Comparison of ENCODE assay signal across 11 mouse cellular contexts in the genomic region with DNA sequence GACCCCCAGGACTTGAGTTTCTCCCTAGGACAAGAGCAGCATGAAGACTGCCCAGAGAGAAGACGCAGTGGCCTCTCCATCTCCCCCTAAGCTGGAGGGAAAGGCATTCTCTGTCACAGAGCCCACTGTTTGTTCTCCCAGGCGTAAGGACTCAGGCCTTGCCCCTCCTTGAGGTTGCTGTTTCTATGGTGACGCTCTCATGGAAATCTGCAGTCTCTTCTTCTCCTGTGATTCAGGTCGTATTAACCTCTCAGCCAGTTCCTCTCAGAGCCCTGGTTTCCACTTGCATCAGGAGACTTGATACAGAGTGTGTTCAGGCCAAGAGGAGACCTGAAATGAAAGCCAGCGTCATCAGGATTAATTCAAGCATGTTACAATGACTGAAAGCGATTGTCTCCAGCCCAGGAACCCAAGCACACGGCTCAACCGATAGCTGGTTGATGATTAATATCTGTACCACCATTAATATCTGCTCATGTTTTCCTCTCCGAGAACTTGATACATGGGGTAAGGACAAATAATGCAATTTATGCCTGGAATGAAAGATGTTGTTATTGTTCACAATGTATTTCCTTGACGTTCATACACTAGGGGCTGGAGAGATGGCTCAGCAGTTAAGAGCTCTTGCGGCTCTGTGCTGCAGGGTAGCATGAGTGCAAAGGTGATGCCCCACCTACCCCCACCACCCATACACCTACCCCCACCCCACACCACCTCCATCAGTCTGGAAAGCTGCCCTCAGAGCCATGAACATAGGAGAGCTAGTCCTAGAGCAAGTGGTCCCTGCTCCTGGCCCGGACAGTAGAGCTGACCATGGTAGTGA. TPM values are rescaled to one million over a fixed set of nuclear protein-coding genes. Genes with fewer than 3 reads are reported as not detected.
A peak's percentile ranks its signal among the peaks of the same experiment; 100 is the strongest.
DNase-seq lines count a peak whose midpoint lies in the region; ATAC-seq and TF ChIP-seq lines count a peak whose summit lies in the region.
"Had no signal": no experiment of that assay in that cellular context is flagged by ENCODE, and none has a peak within 500 bp of the region (broad histone marks: within the 10 kb centered on the region; RNA-seq: fewer than 3 reads in every experiment).

No protein-coding gene starts in this region.

- DNase-seq in cerebellum, postnatal 14 days = peak; percentile 59 to 61
- DNase-seq in cerebellum, adult 11 months = no peak
- no peak for DNase-seq in testis, postnatal 14 days (ENCODE audit: low spot score)
- DNase-seq in thymus, adult 2 months = no peak
- DNase-seq in left cerebral cortex, postnatal 10 days (ENCODE audit: extremely low spot score in 1 of 2, low spot score in 2 of 2) = no peak
- DNase-seq in kidney, postnatal 10 days = no peak
- DNase-seq: gastrocnemius, postnatal 36 days had no signal

- no peak overlapping the region for H3K4me3 ChIP-seq in testis, adult 2 months (ENCODE audit: control insufficient read depth, low read depth, low read length)
- H3K4me3 ChIP-seq in midbrain, embryonic 13.5 days (replicated peaks) = no peak overlapping the region
- H3K4me3 ChIP-seq in thymus, adult 2 months (ENCODE audit: control insufficient read depth, insufficient read depth, low read length) = no peak overlapping the region
- H3K4me3 ChIP-seq: intestine, embryonic 15.5 days; megakaryocyte, embryonic 14.5 days had no signal

- H3K27me3 ChIP-seq in testis, adult 2 months (ENCODE audit: control insufficient read depth, insufficient read depth, low read length) = no peaks in the 10 kb centered on the region
- no peaks in the 10 kb centered on the region for H3K27me3 ChIP-seq in midbrain, embryonic 13.5 days
- no peaks in the 10 kb centered on the region for H3K27me3 ChIP-seq in thymus, adult 2 months (ENCODE audit: control insufficient read depth, insufficient read depth, low read length)
- H3K27me3 ChIP-seq: intestine, embryonic 15.5 days had no signal

- no peaks in the 10 kb centered on the region for H3K9me3 ChIP-seq in midbrain, embryonic 13.5 days
- H3K9me3 ChIP-seq: intestine, embryonic 15.5 days had no signal

- H3K9ac ChIP-seq in midbrain, embryonic 13.5 days (replicated peaks) = 0 out of 2 replicates have a peak overlapping the region, but pooled peaks have one; percentile 44
- H3K9ac ChIP-seq: intestine, embryonic 15.5 days had no signal

- 38% methylated on average over 12 of the region's 12 CpGs for WGBS in midbrain, embryonic 13.5 days
- 88% methylated on average over 12 of the region's 12 CpGs for WGBS in thymus, adult 2 months

- H3K36me3 ChIP-seq in testis, adult 2 months (ENCODE audit: control insufficient read depth, insufficient read depth, low read length) = no peaks in the 10 kb centered on the region
- no peaks in the 10 kb centered on the region for H3K36me3 ChIP-seq in midbrain, embryonic 13.5 days
- no peaks in the 10 kb centered on the region for H3K36me3 ChIP-seq in thymus, adult 2 months (ENCODE audit: control insufficient read depth, insufficient read depth, low read length)
- H3K36me3 ChIP-seq: intestine, embryonic 15.5 days had no signal

- intact Hi-C loops in left cerebral cortex, postnatal 10 days (cut with DNase I) = no loop called here

- TF ChIP-seq CTCF in testis, adult 2 months (IDR thresholded peaks at IDR 0.05; ENCODE audit: control insufficient read depth, insufficient read depth, insufficient replicate concordance, low read depth, low read length) = no peak
- no peak for TF ChIP-seq CTCF in thymus, adult 2 months (IDR thresholded peaks at IDR 0.05; ENCODE audit: borderline replicate concordance, control insufficient read depth, extremely low read depth, insufficient read depth, low read length, poor library complexity)

- peak overlapping the region; percentile 16 for H3K4me2 ChIP-seq in midbrain, embryonic 13.5 days (replicated peaks)
- H3K4me2 ChIP-seq: intestine, embryonic 15.5 days had no signal

- H3K27ac ChIP-seq in testis, adult 2 months (ENCODE audit: control insufficient read depth, insufficient read depth, low read depth, low read length) = peak overlapping the region; percentile 18; the same call in 1 of the 2 replicates
- H3K27ac ChIP-seq in midbrain, embryonic 13.5 days = peak overlapping the region; percentile 86
- H3K27ac ChIP-seq in thymus, adult 2 months (ENCODE audit: control insufficient read depth, insufficient read depth, low read length) = no peak overlapping the region

- no peak for TF ChIP-seq POLR2A in testis, adult 2 months (IDR thresholded peaks at IDR 0.05; ENCODE audit: control insufficient read depth, low read depth, low read length)
- no peak for TF ChIP-seq POLR2A in thymus, adult 2 months (IDR thresholded peaks at IDR 0.05; ENCODE audit: control insufficient read depth, extremely low read depth, insufficient read depth, low read length, poor library complexity)

- H3K4me1 ChIP-seq in testis, adult 2 months (ENCODE audit: control insufficient read depth, insufficient read depth, low read length) = peaks cover 12% of the 10 kb centered on the region
- H3K4me1 ChIP-seq in midbrain, embryonic 13.5 days (replicated peaks) = peaks cover 27% of the 10 kb centered on the region
- no peaks in the 10 kb centered on the region for H3K4me1 ChIP-seq in thymus, adult 2 months (replicated peaks; ENCODE audit: control insufficient read depth, insufficient read depth, low read length)
- H3K4me1 ChIP-seq: megakaryocyte, embryonic 14.5 days had no signal

- peak; percentile 82 for ATAC-seq in midbrain, embryonic 13.5 days
- ATAC-seq: intestine, embryonic 15.5 days had no signal

RNA-seq across cellular contexts. Expression of a gene that starts 22.0 kb away (rescaled TPM):
- polyA plus RNA-seq in testis, adult 2 months (2012; rRNA removed) = 72.8 and 76.8 TPM in 2 replicates
- polyA plus RNA-seq in midbrain, embryonic 13.5 days (2015; fragmentation: Nextera tagmentation; extraction: Ambion mirVana) = 267 and 285 TPM in 2 replicates
- 194 and 220 TPM in 2 replicates for polyA plus RNA-seq in thymus, adult 2 months (2012; rRNA removed)
- total RNA-seq in left cerebral cortex, postnatal 10 days (2021) = 10 to 100 TPM; 70.1 to 74.8 TPM

RNA-seq across cellular contexts. Expression of a gene that starts 40.1 kb away (rescaled TPM):
- 6.4 and 7.4 TPM in 2 replicates for polyA plus RNA-seq in testis, adult 2 months (2012; rRNA removed)
- 144 TPM in 2 replicates for polyA plus RNA-seq in midbrain, embryonic 13.5 days (2015; fragmentation: Nextera tagmentation; extraction: Ambion mirVana)
- 26.7 and 28.6 TPM in 2 replicates for polyA plus RNA-seq in thymus, adult 2 months (2012; rRNA removed)
- 10 to 100 TPM; 47.1 to 47.9 TPM for total RNA-seq in left cerebral cortex, postnatal 10 days (2021)

Comparison
In these comparisons a context has a peak if more than half of its experiments do, and no peak if none do; other contexts are left out.
1. DNase-seq: peak in cerebellum, postnatal 14 days (2 of 2); none in cerebellum, adult 11 months (single experiment), testis, postnatal 14 days (single experiment), thymus, adult 2 months (single experiment), left cerebral cortex, postnatal 10 days (0 of 2) and kidney, postnatal 10 days (single experiment).